Mouse (Mus musculus): ENCODE measurements around the gene Camta1.
A peak's percentile ranks its signal among the peaks of the same experiment; 100 is the strongest.

DNA sequence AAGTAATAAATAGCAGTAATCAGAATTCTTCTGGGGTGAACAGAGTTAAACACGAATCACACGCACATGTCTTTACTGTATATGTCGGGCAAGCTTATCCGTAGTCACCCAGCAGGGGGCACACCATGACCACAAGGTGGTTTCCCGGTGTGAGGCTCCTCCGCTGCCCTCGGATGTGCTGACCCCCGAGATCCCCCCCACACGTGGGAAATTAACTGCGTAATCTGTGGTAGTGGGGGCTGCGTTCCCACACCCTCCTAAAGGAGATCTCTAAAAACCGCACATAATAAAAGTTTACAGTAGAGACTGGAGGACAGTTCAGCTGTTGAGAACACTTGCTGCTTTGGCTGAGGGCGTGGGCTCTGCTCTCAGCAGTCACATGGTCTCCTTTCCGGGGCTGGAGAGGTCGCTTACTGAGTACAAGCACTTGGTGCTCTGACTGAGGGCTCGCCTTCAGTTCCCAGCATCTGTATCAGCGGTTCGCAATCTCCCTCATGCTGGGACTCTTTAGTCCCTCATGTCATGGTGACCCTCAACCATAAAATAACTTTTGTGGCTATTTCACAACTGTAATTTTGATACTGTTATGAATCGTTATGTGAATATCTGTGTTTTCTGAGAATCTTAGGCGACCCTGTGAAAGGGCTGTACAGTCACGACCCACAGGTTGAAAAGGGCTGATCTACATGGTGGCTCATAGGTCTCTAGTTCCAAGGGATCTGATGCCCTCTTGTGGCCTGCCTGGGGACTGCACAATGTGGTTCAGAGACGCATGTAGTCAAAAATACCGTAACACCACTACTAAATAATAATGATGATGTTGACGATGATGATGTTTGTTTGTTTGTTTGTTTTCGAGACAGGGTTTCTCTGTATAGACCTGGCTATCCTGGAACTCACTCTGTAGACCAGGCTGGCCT lies 896.8 kb downstream of the Camta1 start:
- TF ChIP-seq POLR2A (IDR thresholded peaks at IDR 0.05; ENCODE audit: control insufficient read depth, extremely low read depth, insufficient read depth, low read length, poor library complexity) (no peak), CTCF (IDR thresholded peaks at IDR 0.05; ENCODE audit: borderline replicate concordance, control insufficient read depth, extremely low read depth, insufficient read depth, low read length, poor library complexity) (peak; percentile 83)
